Mouse (Mus musculus): Measurements from ENCODE around the gene F5. TPM values are rescaled to one million over a fixed set of nuclear protein-coding genes. Genes with fewer than 3 reads are reported as not detected.

Gene F5
- polyA plus RNA-seq, 1 experiment, result 5.7 TPM

GRCm38 (mm10) chr1:164241494-164241893 is 89.9 kb downstream of the F5 start:
- Histone ChIP-seq H3K4me3 (ENCODE audit: low read depth, low read length) (no peak overlapping the region), H3K36me3 (ENCODE audit: control insufficient read depth, insufficient read depth, low read length, poor library complexity, severe bottlenecking) (no peaks in the 10 kb centered on the region), H3K27me3 (ENCODE audit: control insufficient read depth, insufficient read depth, low read length, poor library complexity, severe bottlenecking) (no peaks in the 10 kb centered on the region; the same call in 1 of the 2 replicates), H3K4me1 (ENCODE audit: control insufficient read depth, insufficient read depth, low read length) (no peaks in the 10 kb centered on the region), H3K9ac (ENCODE audit: low read depth, poor library complexity, severe bottlenecking) (no peak overlapping the region), H3K9me3 (replicated peaks; ENCODE audit: control insufficient read depth, insufficient read depth, low read length, poor library complexity, severe bottlenecking) (no peaks in the 10 kb centered on the region), H3K27ac (ENCODE audit: insufficient read depth, low read length) (no peak overlapping the region)
- TF ChIP-seq POLR2A (IDR thresholded peaks at IDR 0.05; ENCODE audit: insufficient read depth, low read length) (no peak), CTCF (IDR thresholded peaks at IDR 0.05; ENCODE audit: low read depth, low read length) (no peak), EP300 (IDR thresholded peaks at IDR 0.05; ENCODE audit: insufficient read depth, low read depth, low read length) (no peak)

- Histone ChIP-seq H3K9me3 (replicated peaks; ENCODE audit: control insufficient read depth, insufficient read depth, low read length, poor library complexity, severe bottlenecking) (no peaks in the 10 kb centered on the region), H3K27ac (ENCODE audit: insufficient read depth, low read length) (no peak overlapping the region), H3K4me3 (ENCODE audit: low read depth, low read length) (no peak overlapping the region), H3K4me1 (ENCODE audit: control insufficient read depth, insufficient read depth, low read length) (no peaks in the 10 kb centered on the region), H3K27me3 (ENCODE audit: control insufficient read depth, insufficient read depth, low read length, poor library complexity, severe bottlenecking) (no peaks in the 10 kb centered on the region; the same call in 1 of the 2 replicates), H3K36me3 (ENCODE audit: control insufficient read depth, insufficient read depth, low read length, poor library complexity, severe bottlenecking) (no peaks in the 10 kb centered on the region), H3K9ac (ENCODE audit: low read depth, poor library complexity, severe bottlenecking) (no peak overlapping the region)
- TF ChIP-seq POLR2A (IDR thresholded peaks at IDR 0.05; ENCODE audit: insufficient read depth, low read length) (no peak), CTCF (IDR thresholded peaks at IDR 0.05; ENCODE audit: low read depth, low read length) (no peak), EP300 (IDR thresholded peaks at IDR 0.05; ENCODE audit: insufficient read depth, low read depth, low read length) (no peak)
Measured at GRCm38 (mm10) chr1:164242809-164243208, 91.2 kb downstream of the F5 start.

GRCm38 (mm10) chr1:164247442-164247841 is 95.8 kb downstream of the F5 start:
- H3K9ac ChIP-seq (ENCODE audit: low read depth, poor library complexity, severe bottlenecking), result peak overlapping the region; percentile 63
- no peaks in the 10 kb centered on the region for H3K4me1 ChIP-seq (ENCODE audit: control insufficient read depth, insufficient read depth, low read length)
- peak overlapping the region; percentile 55 for H3K4me3 ChIP-seq (ENCODE audit: low read depth, low read length)
- no peaks in the 10 kb centered on the region for H3K36me3 ChIP-seq (ENCODE audit: control insufficient read depth, insufficient read depth, low read length, poor library complexity, severe bottlenecking)
- no peaks in the 10 kb centered on the region for H3K27me3 ChIP-seq (ENCODE audit: control insufficient read depth, insufficient read depth, low read length, poor library complexity, severe bottlenecking)
- no peak overlapping the region for H3K27ac ChIP-seq (ENCODE audit: insufficient read depth, low read length)
- no peaks in the 10 kb centered on the region for H3K9me3 ChIP-seq (replicated peaks; ENCODE audit: control insufficient read depth, insufficient read depth, low read length, poor library complexity, severe bottlenecking)
- no peak for TF ChIP-seq EP300 (IDR thresholded peaks at IDR 0.05; ENCODE audit: insufficient read depth, low read depth, low read length)
- TF ChIP-seq CTCF (IDR thresholded peaks at IDR 0.05; ENCODE audit: low read depth, low read length), result no peak
- TF ChIP-seq POLR2A (IDR thresholded peaks at IDR 0.05; ENCODE audit: insufficient read depth, low read length), result no peak

GRCm38 (mm10) chr1:164247971-164248370 is 96.3 kb downstream of the F5 start:
- H3K36me3 ChIP-seq (ENCODE audit: control insufficient read depth, insufficient read depth, low read length, poor library complexity, severe bottlenecking), result no peaks in the 10 kb centered on the region
- no peaks in the 10 kb centered on the region for H3K27me3 ChIP-seq (ENCODE audit: control insufficient read depth, insufficient read depth, low read length, poor library complexity, severe bottlenecking)
- peak overlapping the region; percentile 55 for H3K4me3 ChIP-seq (ENCODE audit: low read depth, low read length)
- H3K27ac ChIP-seq (ENCODE audit: insufficient read depth, low read length), result no peak overlapping the region
- H3K4me1 ChIP-seq (ENCODE audit: control insufficient read depth, insufficient read depth, low read length), result no peaks in the 10 kb centered on the region
- TF ChIP-seq EP300 (IDR thresholded peaks at IDR 0.05; ENCODE audit: insufficient read depth, low read depth, low read length) (no peak), POLR2A (IDR thresholded peaks at IDR 0.05; ENCODE audit: insufficient read depth, low read length) (no peak), CTCF (IDR thresholded peaks at IDR 0.05; ENCODE audit: low read depth, low read length) (no peak)
- no peaks in the 10 kb centered on the region for H3K9me3 ChIP-seq (replicated peaks; ENCODE audit: control insufficient read depth, insufficient read depth, low read length, poor library complexity, severe bottlenecking)
- H3K9ac ChIP-seq (ENCODE audit: low read depth, poor library complexity, severe bottlenecking), result peak overlapping the region; percentile 63

- no peaks in the 10 kb centered on the region for H3K27me3 ChIP-seq (ENCODE audit: control insufficient read depth, insufficient read depth, low read length, poor library complexity, severe bottlenecking)
- H3K27ac ChIP-seq (ENCODE audit: insufficient read depth, low read length), result no peak within 1 kb of the TSS
- no peaks in the 10 kb centered on the region for H3K4me1 ChIP-seq (ENCODE audit: control insufficient read depth, insufficient read depth, low read length)
- peak within 1 kb of the TSS; percentile 98 for H3K4me3 ChIP-seq (ENCODE audit: low read depth, low read length)
- H3K9ac ChIP-seq (ENCODE audit: low read depth, poor library complexity, severe bottlenecking), result peak within 1 kb of the TSS; percentile 83
- no peaks in the 10 kb centered on the region for H3K9me3 ChIP-seq (replicated peaks; ENCODE audit: control insufficient read depth, insufficient read depth, low read length, poor library complexity, severe bottlenecking)
- peak; percentile 83 for TF ChIP-seq POLR2A (IDR thresholded peaks at IDR 0.05; ENCODE audit: insufficient read depth, low read length)
- TF ChIP-seq EP300 (IDR thresholded peaks at IDR 0.05; ENCODE audit: insufficient read depth, low read depth, low read length), result no peak
- peaks cover under 1% of the 10 kb centered on the region; the same call in 1 of the 2 replicates for H3K36me3 ChIP-seq (ENCODE audit: control insufficient read depth, insufficient read depth, low read length, poor library complexity, severe bottlenecking)
Measured at GRCm38 (mm10) chr1:164248465-164249331, 97.1 kb downstream of the F5 start, which contains the start of gene Slc19a2. Slc19a2 (plus strand) TSS chr1:164249046.

- TF ChIP-seq CTCF (IDR thresholded peaks at IDR 0.05; ENCODE audit: low read depth, low read length) (no peak), EP300 (IDR thresholded peaks at IDR 0.05; ENCODE audit: insufficient read depth, low read depth, low read length) (no peak), POLR2A (IDR thresholded peaks at IDR 0.05; ENCODE audit: insufficient read depth, low read length) (no peak)
- H3K4me1 ChIP-seq (ENCODE audit: control insufficient read depth, insufficient read depth, low read length), result no peaks in the 10 kb centered on the region
- no peak overlapping the region for H3K27ac ChIP-seq (ENCODE audit: insufficient read depth, low read length)
Measured at GRCm38 (mm10) chr1:164249332-164249711, 97.7 kb downstream of the F5 start.

More at GRCm38 (mm10) chr1:164249332-164249711, 97.7 kb downstream of the F5 start:
- Histone ChIP-seq H3K36me3 (ENCODE audit: control insufficient read depth, insufficient read depth, low read length, poor library complexity, severe bottlenecking) (peaks cover 5% of the 10 kb centered on the region; the same call in 1 of the 2 replicates), H3K27me3 (ENCODE audit: control insufficient read depth, insufficient read depth, low read length, poor library complexity, severe bottlenecking) (no peaks in the 10 kb centered on the region), H3K9ac (ENCODE audit: low read depth, poor library complexity, severe bottlenecking) (peak overlapping the region; percentile 83), H3K4me3 (ENCODE audit: low read depth, low read length) (peak overlapping the region; percentile 98), H3K9me3 (replicated peaks; ENCODE audit: control insufficient read depth, insufficient read depth, low read length, poor library complexity, severe bottlenecking) (no peaks in the 10 kb centered on the region)

Data from ES-Bruce4 (cell line).